Mouse (Mus musculus) liver, adult 2 months (tissue): ENCODE data around the gene Smad3. TPM values are rescaled to one million over a fixed set of nuclear protein-coding genes. Genes with fewer than 3 reads are reported as not detected.
A peak's percentile ranks its signal among the peaks of the same experiment; 100 is the strongest.

Source experiments
- DNase-seq: peaks from one replicate; pipeline ENCODE4 v3.0.0-alpha.2; 2011; ENCODE audit warnings: low read depth, low spot score; ENCODE audit errors: extremely low read depth
- H3K27ac ChIP-seq: fragments of 200-500 bp; replicated peaks from 2 replicates; pipeline ENCODE4 v1.5.1; 2012; ENCODE audit warnings: low read depth, mild to moderate bottlenecking, control low read depth, inconsistent platforms, low read length; ENCODE audit not compliant: insufficient read depth
- H3K27me3 ChIP-seq: fragments of 200-500 bp; 2 replicates; pipeline ENCODE4 v1.6.1; 2012; ENCODE audit warnings: mild to moderate bottlenecking, moderate library complexity, low read length, inconsistent platforms; ENCODE audit not compliant: control insufficient read depth, insufficient read depth
- H3K36me3 ChIP-seq: fragments of 200-500 bp; 2 replicates; pipeline ENCODE4 v1.6.1; 2012; ENCODE audit warnings: low read length, inconsistent platforms; ENCODE audit not compliant: control insufficient read depth, insufficient read depth
- H3K4me1 ChIP-seq: fragments of 200-500 bp; 2 replicates; pipeline ENCODE4 v1.6.1; 2011; ENCODE audit warnings: low read length; ENCODE audit not compliant: control insufficient read depth, insufficient read depth
- H3K4me3 ChIP-seq: fragments of 200-500 bp; 2 replicates; pipeline ENCODE4 v1.5.1; 2011; ENCODE audit warnings: low read depth, mild to moderate bottlenecking, control low read depth, low read length, moderate library complexity; ENCODE audit not compliant: insufficient read depth
- H3K79me2 ChIP-seq: fragments of 200-500 bp; 2 replicates; pipeline ENCODE4 v1.6.1; 2012; ENCODE audit warnings: inconsistent platforms, mild to moderate bottlenecking, low read length, moderate library complexity; ENCODE audit not compliant: control insufficient read depth, insufficient read depth
- H3K9ac ChIP-seq: fragments of 200-500 bp; 2 replicates; pipeline ENCODE4 v1.6.1; 2012; ENCODE audit warnings: low read depth, mild to moderate bottlenecking, control low read depth, inconsistent platforms, low read length
- CTCF ChIP-seq: fragments of 200-500 bp; IDR thresholded peaks from 2 replicates; pipeline ENCODE4 v1.5.1; 2011; ENCODE audit warnings: low read depth, low read length, control low read depth
- POLR2A ChIP-seq: fragments of 200-500 bp; IDR thresholded peaks from 2 replicates; pipeline ENCODE4 v1.6.1; 2011; ENCODE audit warnings: low read length, control low read depth; ENCODE audit not compliant: insufficient read depth; ENCODE audit errors: extremely low read depth
- WGBS: fragments of 180-500 bp; shearing (Covaris S2); methylation state at CpG from one replicate; pipeline ENCODE4 v1.1.7; 2018; 5-methylcytosine and 5-hydroxymethylcytosine counted together
- polyA plus RNA-seq: library from polyadenylated mRNA; depleted of rRNA; stranded (reverse); fragments of >200 nt; gene quantifications from 2 replicates; pipeline ENCODE4 v1.2.3, GENCODE M21; 2012
- total RNA-seq: library from RNA; depleted of rRNA; stranded (reverse); fragments of >200 nt; gene quantifications from 2 replicates; pipeline ENCODE4 v1.2.3, GENCODE M21; 2014

Gene Smad3
- total and polyA plus RNA-seq, 2 experiments, result 5.7 to 8.9 TPM

DNA sequence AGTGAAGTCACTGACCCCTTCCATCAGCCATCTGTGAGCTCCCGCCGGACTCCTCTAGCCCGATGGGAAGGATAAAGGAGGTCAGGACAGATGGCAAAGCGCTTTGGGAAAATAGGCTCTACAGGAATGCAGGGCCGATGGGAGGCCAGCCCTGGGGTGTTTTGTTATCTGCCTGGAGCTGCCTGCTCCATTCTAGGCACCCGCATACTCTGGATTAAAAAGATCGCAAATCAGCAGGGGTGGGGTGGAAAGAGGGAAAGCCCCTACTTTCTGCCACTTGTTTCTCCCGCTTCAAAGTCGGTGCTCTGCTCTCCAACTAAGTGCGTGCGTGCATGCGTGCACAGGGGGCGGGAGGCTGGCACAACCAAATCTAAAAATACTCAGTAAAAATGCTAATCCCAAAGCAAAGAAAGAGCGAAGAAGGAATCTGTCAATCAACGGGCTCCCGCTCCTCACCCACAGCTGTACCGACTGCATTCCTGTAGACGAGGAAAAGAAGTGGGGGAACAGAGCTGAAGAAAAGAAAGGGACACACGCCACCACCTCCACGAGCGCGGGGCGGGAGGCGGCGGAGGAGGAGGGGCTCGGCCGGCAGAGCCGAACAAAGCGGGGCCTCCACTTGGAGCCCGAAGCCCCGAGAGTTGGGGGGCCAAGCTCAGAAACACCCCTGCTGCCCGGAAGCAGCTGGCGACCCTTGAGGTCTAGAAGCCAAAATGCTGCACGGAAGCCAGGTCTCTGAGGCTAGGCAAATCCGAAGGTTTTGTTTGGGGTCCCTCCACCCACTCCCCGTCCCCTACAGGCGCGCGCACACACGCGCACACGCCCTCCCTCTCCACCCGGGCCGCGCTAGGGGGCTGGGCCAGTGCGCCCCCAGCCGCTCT lies 973 bp downstream of the Smad3 start:
- Histone ChIP-seq H3K36me3 (no peaks in the 10 kb centered on the region), H3K4me1 (peaks cover 28% of the 10 kb centered on the region)

DNA sequence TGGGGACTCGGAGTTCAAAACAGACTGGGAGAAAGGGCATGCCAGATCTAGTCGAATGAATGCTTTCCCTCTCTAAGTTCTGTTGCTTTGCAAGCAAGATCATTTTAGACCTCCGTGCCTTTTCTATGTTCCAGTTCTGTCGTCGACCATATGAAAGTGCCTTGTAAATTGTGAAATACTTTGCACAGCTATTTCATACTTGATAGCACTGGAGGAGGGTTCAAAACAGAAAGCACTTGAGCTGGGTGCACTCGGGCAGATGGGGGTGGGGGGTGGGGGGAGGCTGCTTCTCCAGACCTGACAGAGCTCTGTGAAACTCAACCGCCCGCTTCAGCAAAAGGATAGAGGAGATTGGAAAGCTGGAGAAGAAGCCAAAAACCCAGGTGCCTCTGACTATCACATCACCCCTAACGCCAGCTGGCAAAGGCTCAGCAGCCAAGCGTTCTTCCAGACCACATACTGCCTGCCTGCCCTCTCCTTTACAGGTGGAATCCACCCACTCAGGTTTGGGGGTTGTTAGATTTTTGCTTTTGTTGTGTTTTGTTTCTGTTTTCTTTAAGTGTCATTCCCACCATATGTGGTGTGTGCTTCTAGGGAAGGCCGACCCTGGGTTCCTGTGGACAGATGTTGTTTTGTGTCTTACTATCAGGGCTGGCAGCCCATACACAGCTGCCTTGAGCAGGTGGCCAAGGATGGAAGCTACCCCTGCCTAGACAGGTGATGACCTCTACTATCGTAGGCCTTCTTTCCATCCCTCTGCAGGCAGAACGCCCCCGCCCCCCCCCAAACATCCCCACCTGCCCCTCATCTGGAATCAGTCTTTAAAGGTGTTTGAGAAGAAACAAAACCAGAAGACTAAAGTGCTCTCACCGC lies 1.9 kb downstream of the Smad3 start:
- 17% methylated on average over 15 of the region's 15 CpGs for WGBS

More for the DNA sequence above, 973 bp downstream of the Smad3 start:
- WGBS, result under 1% methylated on average over 47 of the region's 47 CpGs
- Histone ChIP-seq H3K79me2 (peaks cover 21% of the 10 kb centered on the region; the same call in 1 of the 2 replicates), H3K27ac (peak overlapping the region; percentile 63), H3K9ac (peak overlapping the region; percentile 81), H3K4me3 (peak overlapping the region; percentile 75), H3K27me3 (no peaks in the 10 kb centered on the region)
- no peak for TF ChIP-seq CTCF
- TF ChIP-seq POLR2A, result no peak
- DNase-seq, result no peak

GRCm38 (mm10) chr9:63754556-63755510 lies 3.0 kb downstream of the Smad3 start:
- DNase-seq, result peak; percentile 62
- peaks cover 27% of the 10 kb centered on the region for H3K4me1 ChIP-seq
- H3K36me3 ChIP-seq, result no peaks in the 10 kb centered on the region
- peaks cover 28% of the 10 kb centered on the region; the same call in 1 of the 2 replicates for H3K79me2 ChIP-seq
- peak overlapping the region; percentile 7 for H3K9ac ChIP-seq
- 39% methylated on average over 23 of the region's 23 CpGs for WGBS
- H3K27ac ChIP-seq, result 0 out of 2 replicates have a peak overlapping the region, but pooled peaks have one; percentile 3
- H3K27me3 ChIP-seq, result no peaks in the 10 kb centered on the region
- H3K4me3 ChIP-seq, result no peak overlapping the region
- TF ChIP-seq POLR2A (no peak), CTCF (no peak)

More for the DNA sequence above, 1.9 kb downstream of the Smad3 start:
- peaks cover 26% of the 10 kb centered on the region for H3K4me1 ChIP-seq
- peaks cover 26% of the 10 kb centered on the region; the same call in 1 of the 2 replicates for H3K79me2 ChIP-seq
- no peaks in the 10 kb centered on the region for H3K27me3 ChIP-seq
- TF ChIP-seq POLR2A, result no peak
- TF ChIP-seq CTCF, result no peak
- H3K36me3 ChIP-seq, result no peaks in the 10 kb centered on the region
- peak; percentile 69 for DNase-seq
- peak overlapping the region; percentile 7; the same call in 1 of the 2 replicates for H3K4me3 ChIP-seq
- peak overlapping the region; percentile 14 for H3K9ac ChIP-seq
- 0 out of 2 replicates have a peak overlapping the region, but pooled peaks have one; percentile 3 for H3K27ac ChIP-seq

- peaks cover 28% of the 10 kb centered on the region for H3K4me1 ChIP-seq
- 25% methylated on average over 5 of the region's 5 CpGs for whole genome bisulfite sequencing
- no peak overlapping the region for H3K9ac ChIP-seq
Observed at GRCm38 (mm10) chr9:63754039-63754438, 3.8 kb downstream of the Smad3 start.

DNA sequence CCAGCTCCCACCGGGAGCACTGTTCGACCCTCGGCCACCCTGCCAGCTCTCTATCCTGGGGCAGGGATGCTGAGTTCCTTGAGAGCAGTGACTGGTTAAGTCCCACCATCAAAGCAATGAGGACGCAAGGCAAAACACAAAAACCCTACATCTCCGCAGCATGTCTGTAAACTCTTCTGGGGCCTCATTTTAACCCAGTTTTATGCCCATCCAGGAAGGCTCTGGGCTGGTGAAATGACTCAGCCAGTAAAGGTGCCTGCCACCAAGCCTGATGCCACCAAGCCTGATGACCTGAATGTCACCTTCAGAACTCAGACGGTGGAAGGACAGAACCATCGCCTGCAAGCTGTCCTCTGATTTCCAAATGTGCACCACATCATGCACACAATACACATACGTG lies 4.4 kb downstream of the Smad3 start:
- Histone ChIP-seq H3K27me3 (no peaks in the 10 kb centered on the region), H3K4me3 (no peak overlapping the region), H3K9ac (no peak overlapping the region), H3K36me3 (no peaks in the 10 kb centered on the region), H3K79me2 (peaks cover 28% of the 10 kb centered on the region; the same call in 1 of the 2 replicates), H3K27ac (no peak overlapping the region), H3K4me1 (peaks cover 31% of the 10 kb centered on the region)
- no peak for DNase-seq
- 78% methylated on average over 8 of the region's 8 CpGs for WGBS
- TF ChIP-seq POLR2A (no peak), CTCF (no peak)

More at GRCm38 (mm10) chr9:63754039-63754438, 3.8 kb downstream of the Smad3 start:
- Histone ChIP-seq H3K27ac (no peak overlapping the region), H3K79me2 (peaks cover 28% of the 10 kb centered on the region; the same call in 1 of the 2 replicates), H3K36me3 (no peaks in the 10 kb centered on the region), H3K27me3 (no peaks in the 10 kb centered on the region), H3K4me3 (no peak overlapping the region)
- no peak for TF ChIP-seq POLR2A
- no peak for TF ChIP-seq CTCF
- DNase-seq, result peak; percentile 74
